Mouse (Mus musculus) myocyte (in vitro differentiated cells): Measurements from ENCODE around the gene Abcb10. TPM values are rescaled to one million over a fixed set of nuclear protein-coding genes. Genes with fewer than 3 reads are reported as not detected.

Experiments used
- H3K27me3 ChIP-seq: one replicate; pipeline ENCODE4 v1.6.1; 2011; ENCODE audit not compliant: control insufficient read depth, insufficient read depth, insufficient read length
- H3K36me3 ChIP-seq: one replicate; pipeline ENCODE4 v1.6.1; 2011; ENCODE audit not compliant: control insufficient read depth, insufficient read depth
- H3K4me2 ChIP-seq: one replicate; pipeline ENCODE4 v1.6.1; 2011; ENCODE audit warnings: low read depth, control low read depth
- H3K4me3 ChIP-seq: one replicate; pipeline ENCODE4 v1.5.1; 2011; ENCODE audit warnings: mild to moderate bottlenecking, control low read depth, moderate library complexity
- H3K79me2 ChIP-seq: one replicate; pipeline ENCODE4 v1.6.1; 2011; ENCODE audit not compliant: control insufficient read depth, insufficient read depth
- H3ac ChIP-seq: one replicate; pipeline ENCODE4 v1.6.1; 2011; ENCODE audit not compliant: control insufficient read depth, insufficient read length
- CEBPB ChIP-seq: IDR thresholded peaks from 2 replicates; pipeline ENCODE4 v1.6.1; 2011; ENCODE audit warnings: mild to moderate bottlenecking, moderate library complexity; ENCODE audit not compliant: poor library complexity, insufficient read depth, severe bottlenecking
- E2F4 ChIP-seq: IDR thresholded peaks from one replicate; pipeline ENCODE4 v1.6.1; 2011; ENCODE audit warnings: mild to moderate bottlenecking, control low read depth, moderate library complexity; ENCODE audit not compliant: insufficient read depth
- MAX ChIP-seq: IDR thresholded peaks from one replicate; pipeline ENCODE4 v1.6.1; 2011; ENCODE audit warnings: low read depth, mild to moderate bottlenecking, control low read depth
- MYOD1 ChIP-seq, 3 experiments: IDR thresholded peaks; one replicate each; pipeline ENCODE4 v1.6.1; 2011; ENCODE audit warnings: control low read depth in 2 of 3, low read depth in 2 of 3, mild to moderate bottlenecking in 2 of 3, moderate library complexity in 1 of 3; ENCODE audit not compliant: insufficient read length in 2 of 3, control insufficient read depth in 1 of 3
- MYOG ChIP-seq, 3 experiments: IDR thresholded peaks; one replicate each; pipeline ENCODE4 v1.6.1; 2011; ENCODE audit warnings: control low read depth in 2 of 3, low read depth in 2 of 3, mild to moderate bottlenecking in 2 of 3; ENCODE audit not compliant: insufficient read length in 2 of 3, control insufficient read depth in 1 of 3, insufficient read depth in 1 of 3
- POLR2A ChIP-seq: IDR thresholded peaks from one replicate; pipeline ENCODE4 v1.6.1; 2011; ENCODE audit warnings: low read depth, mild to moderate bottlenecking, control low read depth, moderate library complexity; ENCODE audit not compliant: insufficient read length
- POLR2AphosphoS2 ChIP-seq: IDR thresholded peaks from one replicate; pipeline ENCODE4 v1.6.1; 2011; ENCODE audit warnings: low read depth, control low read depth; ENCODE audit not compliant: insufficient read length
- REST ChIP-seq: IDR thresholded peaks from one replicate; pipeline ENCODE4 v1.6.1; 2011; ENCODE audit warnings: mild to moderate bottlenecking, control low read depth, moderate library complexity; ENCODE audit not compliant: insufficient read depth, insufficient read length
- SRF ChIP-seq: IDR thresholded peaks from one replicate; pipeline ENCODE4 v1.6.1; 2011; ENCODE audit warnings: low read depth; ENCODE audit not compliant: control insufficient read depth, insufficient read length
- TCF12 ChIP-seq: IDR thresholded peaks from one replicate; pipeline ENCODE4 v1.6.1; 2011; ENCODE audit warnings: mild to moderate bottlenecking, control low read depth; ENCODE audit not compliant: poor library complexity, insufficient read depth, severe bottlenecking
- TCF3 ChIP-seq: IDR thresholded peaks from one replicate; pipeline ENCODE4 v1.6.1; 2011; ENCODE audit warnings: low read depth, control low read depth; ENCODE audit not compliant: insufficient read length
- USF1 ChIP-seq: IDR thresholded peaks from one replicate; pipeline ENCODE4 v1.6.1; 2011; ENCODE audit warnings: low read depth, mild to moderate bottlenecking, control low read depth, moderate library complexity
- polyA plus RNA-seq: library from polyadenylated mRNA; unstranded; fragments of >200 nt; fragmentation: generic; extraction: Trizol; gene quantifications from one replicate; pipeline ENCODE4 v1.2.1, GENCODE M21; 2012; ENCODE audit warnings: missing spikeins

Gene Abcb10
- polyA plus RNA-seq, 1 experiment = 11.0 TPM

GRCm38 (mm10) chr8:123959473-123959872 lies 23.4 kb downstream of the Abcb10 start:
- no peak overlapping the region for H3K4me3 ChIP-seq
- no peaks in the 10 kb centered on the region for H3K79me2 ChIP-seq
- H3K27me3 ChIP-seq = no peaks in the 10 kb centered on the region
- H3ac ChIP-seq = no peak overlapping the region
- TF ChIP-seq POLR2A (no peak), MYOG (IDR thresholded peaks at IDR 0.05; ENCODE audit: control insufficient read depth in 1 of 3, insufficient read depth in 1 of 3, insufficient read length in 2 of 3, low read depth in 2 of 3) (no peak), MYOD1 (IDR thresholded peaks at IDR 0.05; ENCODE audit: control insufficient read depth in 1 of 3, insufficient read length in 2 of 3, low read depth in 2 of 3) (no peak), E2F4 (no peak), REST (no peak)
- H3K36me3 ChIP-seq = no peaks in the 10 kb centered on the region
- H3K4me2 ChIP-seq = no peak overlapping the region

DNA sequence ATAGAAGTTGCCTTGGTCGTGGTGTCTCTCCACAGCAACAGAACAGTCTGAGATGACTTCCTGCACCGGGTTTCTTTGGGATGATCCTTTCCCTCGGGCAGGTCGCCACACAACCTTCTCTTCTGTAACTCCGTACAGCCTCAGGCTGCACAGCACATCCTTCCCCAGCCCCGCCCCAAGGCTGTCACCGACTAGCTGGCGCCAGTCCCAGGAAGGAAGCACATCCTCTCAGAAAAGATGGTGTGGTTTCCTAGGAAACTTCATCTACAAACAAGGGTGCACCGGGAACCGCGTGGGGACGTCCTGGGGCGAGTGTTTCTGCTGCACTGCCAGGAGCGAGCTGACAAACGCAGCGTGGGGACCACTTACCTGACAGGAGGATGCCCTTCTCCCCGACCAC lies 24.8 kb downstream of the Abcb10 start:
- no peaks in the 10 kb centered on the region for H3K36me3 ChIP-seq
- H3K4me3 ChIP-seq = no peak overlapping the region
- H3ac ChIP-seq = no peak overlapping the region
- TF ChIP-seq TCF3 = no peak
- no peak for TF ChIP-seq E2F4
- no peak for TF ChIP-seq CEBPB
- TF ChIP-seq MYOG (IDR thresholded peaks at IDR 0.05; ENCODE audit: control insufficient read depth in 1 of 3, insufficient read depth in 1 of 3, insufficient read length in 2 of 3, low read depth in 2 of 3) = no peak
- no peak for TF ChIP-seq REST
- TF ChIP-seq SRF = no peak
- TF ChIP-seq MYOD1 (IDR thresholded peaks at IDR 0.05; ENCODE audit: control insufficient read depth in 1 of 3, insufficient read length in 2 of 3, low read depth in 2 of 3) = no peak
- no peak for TF ChIP-seq MAX
- TF ChIP-seq USF1 = no peak
- TF ChIP-seq POLR2A = no peak
- no peak for TF ChIP-seq TCF12
- TF ChIP-seq POLR2AphosphoS2 = no peak
- no peaks in the 10 kb centered on the region for H3K79me2 ChIP-seq
- no peak overlapping the region for H3K4me2 ChIP-seq
- H3K27me3 ChIP-seq = no peaks in the 10 kb centered on the region

GRCm38 (mm10) chr8:123954246-123954645 lies 28.7 kb downstream of the Abcb10 start:
- no peak overlapping the region for H3ac ChIP-seq
- no peaks in the 10 kb centered on the region for H3K79me2 ChIP-seq
- H3K36me3 ChIP-seq = no peaks in the 10 kb centered on the region
- no peak overlapping the region for H3K4me2 ChIP-seq
- TF ChIP-seq MYOG (IDR thresholded peaks at IDR 0.05; ENCODE audit: control insufficient read depth in 1 of 3, insufficient read depth in 1 of 3, insufficient read length in 2 of 3, low read depth in 2 of 3) (no peak), TCF3 (no peak), POLR2AphosphoS2 (no peak), USF1 (no peak), MAX (no peak), POLR2A (no peak), TCF12 (no peak), SRF (no peak), CEBPB (no peak), MYOD1 (IDR thresholded peaks at IDR 0.05; ENCODE audit: control insufficient read depth in 1 of 3, insufficient read length in 2 of 3, low read depth in 2 of 3) (no peak), REST (no peak), E2F4 (no peak)
- H3K27me3 ChIP-seq = no peaks in the 10 kb centered on the region
- H3K4me3 ChIP-seq = no peak overlapping the region

- Histone ChIP-seq H3K4me3 (no peak overlapping the region), H3K36me3 (no peaks in the 10 kb centered on the region), H3K79me2 (peaks cover 1% of the 10 kb centered on the region), H3K4me2 (no peak overlapping the region), H3K27me3 (no peaks in the 10 kb centered on the region), H3ac (no peak overlapping the region)
- TF ChIP-seq USF1 = no peak
- TF ChIP-seq MAX = no peak
- TF ChIP-seq TCF12 = no peak
- TF ChIP-seq TCF3 = no peak
- no peak for TF ChIP-seq MYOD1 (IDR thresholded peaks at IDR 0.05; ENCODE audit: control insufficient read depth in 1 of 3, insufficient read length in 2 of 3, low read depth in 2 of 3)
- no peak for TF ChIP-seq POLR2AphosphoS2
- TF ChIP-seq REST = no peak
- no peak for TF ChIP-seq CEBPB
- TF ChIP-seq SRF = no peak
- TF ChIP-seq MYOG (IDR thresholded peaks at IDR 0.05; ENCODE audit: control insufficient read depth in 1 of 3, insufficient read depth in 1 of 3, insufficient read length in 2 of 3, low read depth in 2 of 3) = no peak
- no peak for TF ChIP-seq POLR2A
- no peak for TF ChIP-seq E2F4
Observed at GRCm38 (mm10) chr8:123953686-123954085, 29.2 kb downstream of the Abcb10 start.
